Mouse (Mus musculus) CH12.LX (cell line): ENCODE measurements around the gene Baiap3. TPM values are rescaled to one million over a fixed set of nuclear protein-coding genes. Genes with fewer than 3 reads are reported as not detected.
"Not testable (repeated sequence)": the region's sequence is repeated elsewhere in the genome, so short reads cannot be mapped to it uniquely, and the experiment has no call there.

Experiments
- DNase-seq: peaks from one replicate; pipeline ENCODE4 v3.0.0-alpha.2; 2013; ENCODE audit errors: extremely low read depth
- H3K27ac ChIP-seq: 2 replicates; pipeline ENCODE4 v1.5.1; 2012; ENCODE audit warnings: low read depth, mild to moderate bottlenecking, control low read depth, moderate library complexity; ENCODE audit not compliant: insufficient read depth
- H3K27me3 ChIP-seq: replicated peaks from 2 replicates; pipeline ENCODE3; 2012; ENCODE audit warnings: inconsistent platforms
- H3K36me3 ChIP-seq, 2 experiments: replicated peaks in 1 of 2; 2 replicates each; pipeline versions ENCODE3 to v1.6.1; 2012; ENCODE audit warnings: inconsistent platforms in 1 of 2, low read length in 1 of 2, mild to moderate bottlenecking in 1 of 2, mixed read lengths in 1 of 2, moderate library complexity in 1 of 2; ENCODE audit not compliant: control insufficient read depth in 1 of 2, insufficient read depth in 1 of 2
- H3K4me1 ChIP-seq, 2 experiments: 2 replicates each; pipeline ENCODE4 v1.6.1; 2012; ENCODE audit warnings: inconsistent platforms in 1 of 2, moderate library complexity in 1 of 2; ENCODE audit not compliant: insufficient read depth in 2 of 2, control insufficient read depth in 1 of 2
- H3K4me2 ChIP-seq: 2 replicates; pipeline ENCODE4 v1.6.1; 2012; ENCODE audit warnings: low read depth, mild to moderate bottlenecking, control low read depth; ENCODE audit not compliant: poor library complexity, insufficient read depth, severe bottlenecking
- H3K4me3 ChIP-seq, 3 experiments: fragments of 150-350 bp in 1 of 3; sonication (generic) in 1 of 3; replicated peaks in 1 of 3; 2 replicates each; pipeline versions ENCODE3 to v1.5.1; 2011 to 2012; ENCODE audit warnings: low read depth in 2 of 3, low read length in 2 of 3, mild to moderate bottlenecking in 2 of 3, moderate library complexity in 2 of 3, control low read depth in 1 of 3, improper control_type of control experiment in 1 of 3, inconsistent platforms in 1 of 3, mixed read lengths in 1 of 3; ENCODE audit not compliant: poor library complexity in 1 of 3
- H3K79me2 ChIP-seq: replicated peaks from 2 replicates; pipeline ENCODE4 v1.6.1; 2012; ENCODE audit warnings: mild to moderate bottlenecking, moderate library complexity; ENCODE audit not compliant: control insufficient read depth, poor library complexity, insufficient read depth, severe bottlenecking; ENCODE audit errors: extremely low read depth
- H3K9ac ChIP-seq: 2 replicates; pipeline ENCODE4 v1.6.1; 2012; ENCODE audit warnings: low read depth, mild to moderate bottlenecking, control low read depth, moderate library complexity; ENCODE audit not compliant: insufficient read depth
- H3K9me3 ChIP-seq: replicated peaks from 2 replicates; pipeline ENCODE3; 2012; ENCODE audit warnings: low read length, inconsistent platforms, mixed read lengths
- BHLHE40 ChIP-seq: IDR thresholded peaks from 2 replicates; pipeline ENCODE4 v1.6.1; 2011; ENCODE audit warnings: mild to moderate bottlenecking, low read depth, low read length, improper control_type of control experiment
- CTCF ChIP-seq, 2 experiments: IDR thresholded peaks in 1 of 2; conservative IDR thresholded peaks in 1 of 2; 2 replicates each; pipeline ENCODE4 v1.5.1; 2011 to 2012; ENCODE audit warnings: low read depth in 2 of 2, low read length in 2 of 2, improper control_type of control experiment in 1 of 2, inconsistent platforms in 1 of 2, mild to moderate bottlenecking in 1 of 2, moderate library complexity in 1 of 2
- E2F4 ChIP-seq: IDR thresholded peaks from 2 replicates; pipeline ENCODE4 v1.6.1; 2011; ENCODE audit warnings: low read depth, low read length, improper control_type of control experiment; ENCODE audit not compliant: insufficient replicate concordance
- ELF1 ChIP-seq: IDR thresholded peaks from 2 replicates; pipeline ENCODE4 v1.6.1; 2014; ENCODE audit warnings: low read depth, mild to moderate bottlenecking, inconsistent platforms, low read length, improper control_type of control experiment
- EP300 ChIP-seq: IDR thresholded peaks from 2 replicates; pipeline ENCODE4 v1.6.1; 2011; ENCODE audit warnings: low read length, improper control_type of control experiment
- GABPA ChIP-seq: IDR thresholded peaks from 2 replicates; pipeline ENCODE4 v1.6.1; 2012; ENCODE audit warnings: low read depth, low read length, improper control_type of control experiment, inconsistent platforms; ENCODE audit not compliant: insufficient replicate concordance
- IRF4 ChIP-seq: IDR thresholded peaks from 2 replicates; pipeline ENCODE4 v1.6.1; 2014; ENCODE audit warnings: low read depth, mild to moderate bottlenecking, inconsistent platforms, low read length, improper control_type of control experiment
- MAX ChIP-seq: IDR thresholded peaks from 2 replicates; pipeline ENCODE4 v1.6.1; 2011; ENCODE audit warnings: low read length, improper control_type of control experiment
- MXI1 ChIP-seq: IDR thresholded peaks from 2 replicates; pipeline ENCODE4 v1.6.1; 2011; ENCODE audit warnings: mild to moderate bottlenecking, low read depth, low read length, improper control_type of control experiment
- MYC ChIP-seq: IDR thresholded peaks from 2 replicates; pipeline ENCODE4 v1.6.1; 2011; ENCODE audit warnings: low read depth, mild to moderate bottlenecking, improper control_type of control experiment, low read length
- NELFE ChIP-seq: IDR thresholded peaks from 2 replicates; pipeline ENCODE4 v1.6.1; 2011; ENCODE audit warnings: low read depth, low read length, improper control_type of control experiment
- NRF1 ChIP-seq: IDR thresholded peaks from 2 replicates; pipeline ENCODE4 v1.6.1; 2014; ENCODE audit warnings: low read depth, mild to moderate bottlenecking, inconsistent platforms, low read length, improper control_type of control experiment, moderate library complexity
- PAX5 ChIP-seq: IDR thresholded peaks from 2 replicates; pipeline ENCODE4 v1.6.1; 2012; ENCODE audit warnings: low read length, inconsistent platforms, mixed read lengths
- POLR2AphosphoS2 ChIP-seq: IDR thresholded peaks from 2 replicates; pipeline ENCODE4 v1.6.1; 2011; ENCODE audit warnings: low read depth, low read length, improper control_type of control experiment
- RCOR1 ChIP-seq: conservative IDR thresholded peaks from 2 replicates; pipeline ENCODE4 v1.6.1; 2012; ENCODE audit warnings: low read depth, mild to moderate bottlenecking, inconsistent platforms, low read length, improper control_type of control experiment
- SIN3A ChIP-seq: IDR thresholded peaks from 2 replicates; pipeline ENCODE4 v1.6.1; 2012; ENCODE audit warnings: low read length, improper control_type of control experiment, inconsistent platforms
- TBP ChIP-seq: conservative IDR thresholded peaks from 2 replicates; pipeline ENCODE4 v1.6.1; 2011; ENCODE audit warnings: low read depth, low read length, improper control_type of control experiment
- TCF12 ChIP-seq: IDR thresholded peaks from 2 replicates; pipeline ENCODE4 v1.6.1; 2014; ENCODE audit warnings: low read depth, mild to moderate bottlenecking, inconsistent platforms, low read length, improper control_type of control experiment
- USF1 ChIP-seq: IDR thresholded peaks from 2 replicates; pipeline ENCODE4 v1.6.1; 2014; ENCODE audit warnings: low read depth, mild to moderate bottlenecking, inconsistent platforms, low read length, improper control_type of control experiment
- USF2 ChIP-seq: conservative IDR thresholded peaks from 2 replicates; pipeline ENCODE4 v1.6.1; 2011; ENCODE audit warnings: low read depth, low read length, improper control_type of control experiment
- ZC3H11A ChIP-seq: IDR thresholded peaks from 2 replicates; pipeline ENCODE4 v1.6.1; 2012; ENCODE audit warnings: low read depth, mild to moderate bottlenecking, inconsistent platforms, low read length, improper control_type of control experiment
- ZKSCAN1 ChIP-seq: IDR thresholded peaks from 2 replicates; pipeline ENCODE4 v1.6.1; 2012; ENCODE audit warnings: low read depth, inconsistent platforms, low read length, improper control_type of control experiment, borderline replicate concordance
- ZMIZ1 ChIP-seq: IDR thresholded peaks from 2 replicates; pipeline ENCODE4 v1.6.1; 2012; ENCODE audit warnings: low read depth, mild to moderate bottlenecking, inconsistent platforms, low read length, improper control_type of control experiment
- ZNF384 ChIP-seq: IDR thresholded peaks from 2 replicates; pipeline ENCODE4 v1.6.1; 2012; ENCODE audit warnings: low read depth, low read length, improper control_type of control experiment, inconsistent platforms
- dilution Hi-C: fragments of 300-500 bp; cut with MboI; formaldehyde crosslinking; loops from 2 replicates; pipeline ENCODE4 v1.14.3; 2020; ENCODE audit warnings: low sequenced_read_pairs; ENCODE audit not compliant: extremely low pct_unique_long_range_greater_than_20kb, extremely low pct_ligation_motif_present
- in situ Hi-C: fragments of 300-500 bp; cut with MboI; formaldehyde crosslinking; loops from 3 replicates; pipeline ENCODE4 v1.14.3; 2019; ENCODE audit warnings: low sequenced_read_pairs, low pct_ligation_motif_present, low pct_unique_long_range_greater_than_20kb, mixed read lengths
- polyA plus RNA-seq: library from polyadenylated mRNA; unstranded; fragments of >175 nt; gene quantifications from 2 replicates; pipeline ENCODE4 v1.2.1, GENCODE M21; 2012; ENCODE audit warnings: low read depth; ENCODE audit not compliant: insufficient read length
- total RNA-seq, 2 experiments: library from RNA; depleted of rRNA; stranded (reverse); fragments of 300-350 nt in 1 of 2; fragments of >200 nt in 1 of 2; gene quantifications; 2 replicates each; pipeline ENCODE4 v1.2.3; 2012 to 2014

The Baiap3 gene
- total and polyA plus RNA-seq, 3 experiments: 0.19 to 0.21 TPM; not detected in 1

- TF ChIP-seq BHLHE40: peak; percentile 95
- no peak for TF ChIP-seq IRF4
- TF ChIP-seq ZC3H11A: no peak
- 0 out of 2 replicates have a peak, but pooled peaks have one; percentile 45 for TF ChIP-seq NELFE
- no peak for TF ChIP-seq GABPA
- no peak for TF ChIP-seq RCOR1
- TF ChIP-seq SIN3A: peak; percentile 100
- TF ChIP-seq MXI1: peak; percentile 97
- no peak for TF ChIP-seq MYC
- peak; percentile 71; the same call in 1 of the 2 replicates for TF ChIP-seq TBP
- TF ChIP-seq NRF1: peak; percentile 83
- TF ChIP-seq EP300: no peak
- peak; percentile 91 for TF ChIP-seq USF1
- no peak for TF ChIP-seq PAX5
- peak; percentile 90 for TF ChIP-seq ELF1
- no peak for TF ChIP-seq POLR2AphosphoS2
- peak; percentile 79 for TF ChIP-seq MAX
- TF ChIP-seq TCF12: no peak; the same call in 1 of the 2 replicates
- no peak for TF ChIP-seq ZKSCAN1
- no peak for TF ChIP-seq E2F4
- no peak for TF ChIP-seq ZMIZ1
- TF ChIP-seq, all 38 proteins: peak for 12
Measured at GRCm38 (mm10) chr17:25239695-25240636, 16.2 kb downstream of the Baiap3 start, which contains the start of the genes Gnptg and Tsr3 (continued).

GRCm38 (mm10) chr17:25235635-25236034 lies 20.5 kb downstream of the Baiap3 start:
- no peaks in the 10 kb centered on the region for H3K9me3 ChIP-seq
- peaks cover 6% of the 10 kb centered on the region for H3K79me2 ChIP-seq
- in situ Hi-C loops: loop anchor here (5.0 kb wide), 1 partner anchor 37 kb away; the partner anchor contains the start of gene Ube2i
- H3K4me1 ChIP-seq: peaks cover 0 to 7% of the 10 kb centered on the region in 2 experiments; a peak in 2 of 4 replicates
- peaks cover 29 to 42% of the 10 kb centered on the region in 2 experiments for H3K36me3 ChIP-seq
- H3K4me3 ChIP-seq: no peak overlapping the region
- no peak for DNase-seq
- no peak overlapping the region for H3K4me2 ChIP-seq
- TF ChIP-seq ZNF384 (no peak), TBP (no peak), POLR2AphosphoS2 (no peak), ZC3H11A (no peak), EP300 (no peak), MAX (no peak), USF2 (no peak), CTCF (conservative IDR thresholded peaks at IDR 0.05 in 1 of 2, IDR thresholded peaks at IDR 0.05 in 1 of 2; ENCODE audit: low read depth in 2 of 2, low read length in 2 of 2) (no peak), TCF12 (no peak)
- TF ChIP-seq, all 38 proteins: peak for 0
- Histone ChIP-seq H3K9ac (no peak overlapping the region), H3K27me3 (no peaks in the 10 kb centered on the region), H3K27ac (no peak overlapping the region)
- dilution Hi-C loops: no loop called here

GRCm38 (mm10) chr17:25231621-25232020 lies 24.5 kb downstream of the Baiap3 start:
- H3K27me3 ChIP-seq, H3K9me3 ChIP-seq, H3K27ac ChIP-seq, H3K4me2 ChIP-seq, dilution Hi-C loops, H3K4me3 ChIP-seq, DNase-seq, H3K9ac ChIP-seq, in situ Hi-C loops, H3K79me2 ChIP-seq: not testable (repeated sequence)
- Histone ChIP-seq H3K4me1 (peaks cover 0 to 11% of the 10 kb centered on the region in 2 experiments; a peak in 2 of 4 replicates), H3K36me3 (peaks cover 63 to 73% of the 10 kb centered on the region in 2 experiments)
